Mouse (Mus musculus) bone marrow, adult 2 months (tissue): ENCODE data around the gene Med26.

Source experiments
- CTCF ChIP-seq: fragments of 200-500 bp; IDR thresholded peaks from 2 replicates; pipeline ENCODE4 v1.5.1; 2011; ENCODE audit warnings: low read length, control low read depth; ENCODE audit not compliant: control insufficient read depth, insufficient read depth
- POLR2A ChIP-seq: fragments of 200-500 bp; IDR thresholded peaks from 2 replicates; pipeline ENCODE4 v1.6.1; 2011; ENCODE audit warnings: low read depth, mild to moderate bottlenecking, control low read depth, low read length, borderline replicate concordance; ENCODE audit not compliant: control insufficient read depth

GRCm38 (mm10) chr8:72532103-72532502 is 16.0 kb downstream of the Med26 start:
- TF ChIP-seq CTCF, result no peak
- no peak for TF ChIP-seq POLR2A
